Mouse (Mus musculus): ENCODE measurements around the gene Plekhh2. TPM values are rescaled to one million over a fixed set of nuclear protein-coding genes. Genes with fewer than 3 reads are reported as not detected.
A peak's percentile ranks its signal among the peaks of the same experiment; 100 is the strongest.

The Plekhh2 gene
- total RNA-seq, 2 experiments from 2014 or later, result 3.6 to 3.8 TPM

DNA sequence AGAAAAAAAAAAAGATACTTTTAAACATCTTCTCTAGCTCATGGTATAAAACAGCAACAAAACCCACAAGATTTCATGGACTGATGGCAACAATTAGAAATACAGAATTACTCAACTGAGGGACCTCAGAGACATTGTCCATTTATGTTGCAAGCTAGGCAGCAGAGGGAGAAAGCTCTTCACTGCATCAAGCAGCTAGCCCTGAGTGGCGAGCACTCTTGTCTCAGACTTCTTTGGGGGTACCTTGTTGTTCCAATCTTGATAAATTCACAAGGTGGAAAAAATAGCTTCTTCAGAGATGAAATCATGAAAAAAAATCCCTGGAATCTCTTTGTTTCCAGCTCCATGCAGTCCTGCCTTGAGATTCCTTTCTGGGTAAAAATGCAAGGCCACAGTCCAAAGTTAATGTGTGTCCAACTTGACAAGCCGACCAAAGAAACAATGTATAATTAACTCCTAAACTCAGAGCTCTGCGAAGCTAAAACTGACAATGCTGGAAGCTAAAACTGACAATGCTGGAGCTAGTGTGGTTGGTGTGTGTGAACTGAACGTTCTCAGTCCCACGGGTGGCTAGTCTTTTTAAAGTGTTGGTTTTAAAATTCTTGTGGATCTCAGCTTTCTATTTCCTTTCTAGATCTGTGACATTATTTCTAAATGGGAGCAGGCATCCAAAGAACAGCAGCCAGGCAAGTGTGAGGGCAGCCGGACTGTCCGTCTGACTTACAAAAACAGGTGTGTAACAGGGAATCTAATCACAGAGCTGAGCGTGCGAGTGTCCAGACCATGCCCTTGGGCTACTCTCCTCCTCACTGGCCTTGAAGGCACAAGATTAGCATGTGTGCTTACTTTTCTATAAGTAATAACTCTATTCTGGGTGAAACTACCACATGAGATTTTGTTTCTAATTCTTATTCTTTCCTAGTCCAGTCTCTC lies 88.6 kb downstream of the Plekhh2 start:
- intact Hi-C loops (cut with DNase I; ENCODE audit: low total_unique reads), result no loop called here
- DNase-seq, result no peak

DNA sequence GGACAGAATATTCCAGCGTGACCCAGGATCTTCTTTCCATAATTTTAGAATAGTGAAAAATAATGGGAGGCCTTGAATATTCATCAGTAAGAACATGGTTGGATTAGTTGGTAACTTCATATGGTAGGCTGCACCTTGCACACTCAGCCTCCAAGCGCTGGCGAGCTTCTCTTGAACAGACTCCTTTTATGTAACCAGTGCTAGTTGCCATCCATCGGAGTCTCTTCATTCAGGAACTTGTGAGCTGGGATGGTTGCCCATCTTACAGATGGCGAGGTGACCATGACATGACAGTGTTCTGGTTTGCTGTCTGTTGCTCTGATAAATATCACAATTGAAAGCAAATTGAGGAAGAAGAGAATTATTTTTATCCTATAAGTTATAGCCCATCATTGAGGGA lies 90.1 kb downstream of the Plekhh2 start:
- intact Hi-C loops (cut with DNase I; ENCODE audit: low total_unique reads), result no loop called here
- DNase-seq, result no peak

DNA sequence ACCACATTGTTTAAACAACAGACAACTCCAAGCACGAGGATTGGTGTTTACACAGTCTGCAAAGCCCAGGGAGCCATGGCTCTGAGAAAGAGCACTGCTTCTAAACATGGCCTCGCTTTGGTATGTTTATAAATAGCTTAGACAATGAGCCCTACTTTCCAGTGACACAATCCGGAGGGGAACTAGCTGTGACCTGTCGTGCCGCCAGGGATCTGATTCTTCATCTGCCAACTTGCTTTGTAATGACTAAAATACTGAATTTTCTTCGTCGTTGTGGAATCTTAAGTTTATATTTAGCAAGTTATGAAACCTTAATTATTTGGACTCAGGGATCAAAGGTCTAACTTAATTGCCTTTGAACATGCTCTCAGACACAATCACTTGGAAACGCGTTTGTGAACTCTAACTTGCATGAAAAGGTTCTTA lies 91.5 kb downstream of the Plekhh2 start:
- no peak for DNase-seq
- intact Hi-C loops (cut with DNase I; ENCODE audit: low total_unique reads), result no loop called here

GRCm38 (mm10) chr17:84603709-84604420 lies 92.2 kb downstream of the Plekhh2 start:
- intact Hi-C loops (cut with DNase I; ENCODE audit: low total_unique reads), result no loop called here

DNA sequence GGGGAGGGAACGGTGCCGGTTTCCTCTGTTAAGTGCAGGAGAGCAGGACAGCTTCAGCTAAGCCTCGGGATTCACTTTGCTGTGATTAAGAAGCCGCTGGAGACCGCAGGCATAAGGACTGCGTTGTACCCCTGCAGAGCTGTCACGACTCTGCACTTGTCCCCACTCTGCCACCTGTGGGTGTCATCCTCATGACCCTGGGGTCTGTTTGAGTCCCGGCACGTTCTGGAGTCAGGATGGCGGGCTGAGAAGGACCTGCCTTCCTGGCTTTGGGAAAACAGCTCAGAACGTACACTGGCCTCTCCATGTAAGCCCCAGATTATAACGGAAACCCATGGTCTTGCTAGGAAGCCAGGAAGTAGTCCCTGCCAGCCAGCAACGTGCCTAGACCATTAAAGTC lies 95.3 kb downstream of the Plekhh2 start:
- DNase-seq, result no peak

More at GRCm38 (mm10) chr17:84603709-84604420, 92.2 kb downstream of the Plekhh2 start:
- no peak for DNase-seq

DNA sequence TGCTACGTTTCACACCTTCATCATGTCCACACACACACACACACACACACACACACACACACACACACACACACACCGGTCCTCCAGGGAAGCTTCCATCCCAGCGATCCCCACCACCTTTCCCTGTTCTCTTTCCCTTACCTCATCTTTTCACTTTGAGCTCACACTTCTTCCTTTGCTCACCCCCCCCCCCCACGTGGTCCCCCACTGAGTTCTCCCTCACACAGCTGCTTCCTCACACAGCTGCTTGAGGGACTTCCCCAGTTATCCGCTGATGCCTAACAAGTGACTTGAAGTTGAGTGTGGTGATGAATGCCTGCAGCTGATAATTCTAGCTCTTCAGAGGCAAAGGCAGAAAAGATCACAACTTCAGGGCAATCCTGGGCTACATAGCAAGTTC lies 95.9 kb downstream of the Plekhh2 start:
- intact Hi-C loops (cut with DNase I; ENCODE audit: low total_unique reads), result no loop called here
- DNase-seq, result no peak

More for the DNA sequence above, 95.3 kb downstream of the Plekhh2 start:
- intact Hi-C loops (cut with DNase I; ENCODE audit: low total_unique reads), result no loop called here

GRCm38 (mm10) chr17:84608606-84609005 lies 96.9 kb downstream of the Plekhh2 start:
- intact Hi-C loops (cut with DNase I; ENCODE audit: low total_unique reads), result no loop called here
- DNase-seq, result no peak

DNA sequence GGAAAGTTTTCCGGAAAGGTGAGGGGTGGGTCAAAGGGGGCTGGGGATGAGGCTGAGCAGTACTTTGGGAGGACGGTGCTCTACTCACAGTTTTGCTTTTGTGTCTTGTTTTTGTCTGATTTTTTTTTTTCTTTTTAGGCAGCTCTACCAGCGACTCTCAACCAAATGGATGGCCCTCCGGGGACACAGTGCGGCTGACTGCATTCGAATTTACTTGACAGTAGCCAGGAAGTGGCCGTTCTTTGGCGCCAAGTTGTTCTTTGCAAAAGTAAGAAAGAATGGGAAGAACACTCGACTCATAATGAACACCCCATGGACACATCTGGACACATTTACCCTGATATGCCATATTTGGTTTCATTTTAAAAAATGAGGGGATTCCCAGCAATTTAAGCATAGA lies 99.8 kb downstream of the Plekhh2 start:
- DNase-seq, result peak; percentile 72
- intact Hi-C loops (cut with DNase I; ENCODE audit: low total_unique reads), result no loop called here

GRCm38 (mm10) chr17:84611971-84612370 lies 100.3 kb downstream of the Plekhh2 start:
- intact Hi-C loops (cut with DNase I; ENCODE audit: low total_unique reads), result no loop called here
- DNase-seq, result peak; percentile 28

DNA sequence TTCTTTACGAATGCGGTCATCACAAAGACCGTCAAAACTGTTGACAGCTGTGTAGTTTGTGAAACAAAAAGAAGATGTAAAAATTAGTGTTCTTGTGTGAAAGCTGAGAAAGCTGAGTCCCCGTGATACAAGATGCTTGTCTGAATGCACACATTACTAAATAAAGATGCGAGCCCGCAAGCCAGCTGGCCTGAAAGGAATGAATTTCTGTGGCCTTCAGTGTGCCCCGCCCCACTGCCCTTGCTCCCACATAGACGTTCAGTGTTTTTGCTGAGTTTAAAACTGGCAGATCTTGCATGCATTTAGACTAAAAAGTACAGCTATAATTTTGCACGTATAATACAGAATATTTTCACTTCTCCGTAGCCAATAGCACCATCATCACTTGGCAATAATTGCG lies 104.1 kb downstream of the Plekhh2 start:
- intact Hi-C loops (cut with DNase I; ENCODE audit: low total_unique reads), result no loop called here
- no peak for DNase-seq

GRCm38 (mm10) chr17:84616526-84617074 lies 104.9 kb downstream of the Plekhh2 start:
- intact Hi-C loops (cut with DNase I; ENCODE audit: low total_unique reads), result no loop called here
- DNase-seq, result no peak

GRCm38 (mm10) chr17:84617953-84618352 lies 106.3 kb downstream of the Plekhh2 start:
- DNase-seq, result no peak
- intact Hi-C loops (cut with DNase I; ENCODE audit: low total_unique reads), result no loop called here

GRCm38 (mm10) chr17:84619112-84619511 lies 107.4 kb downstream of the Plekhh2 start:
- no peak for DNase-seq
- intact Hi-C loops (cut with DNase I; ENCODE audit: low total_unique reads), result no loop called here

- no peak for DNase-seq
- intact Hi-C loops (cut with DNase I; ENCODE audit: low total_unique reads), result no loop called here
Measured at GRCm38 (mm10) chr17:84620076-84620475, 108.4 kb downstream of the Plekhh2 start.

- intact Hi-C loops (cut with DNase I; ENCODE audit: low total_unique reads), result no loop called here
Measured at GRCm38 (mm10) chr17:84620610-84621009, 108.9 kb downstream of the Plekhh2 start.

DNA sequence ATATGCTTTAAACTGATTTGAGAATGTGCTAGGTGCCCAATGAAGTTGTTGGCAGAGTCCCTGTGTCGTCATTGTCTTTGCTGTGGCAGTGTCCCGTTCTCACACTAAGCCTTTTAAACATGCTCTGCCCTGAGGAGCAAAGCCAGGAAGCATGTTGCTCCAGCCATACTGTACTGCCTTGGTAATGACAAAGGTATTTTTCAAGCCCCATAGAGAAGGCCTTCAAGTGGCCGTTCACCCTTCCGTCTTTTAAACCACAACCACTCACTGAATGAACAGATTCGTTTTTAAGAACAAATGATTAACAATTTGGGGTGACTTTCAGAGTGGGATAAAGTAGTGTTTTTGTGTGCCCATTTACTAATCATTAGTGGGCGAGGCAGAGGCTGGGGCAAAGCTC lies 109.5 kb downstream of the Plekhh2 start:
- DNase-seq, result no peak
- intact Hi-C loops (cut with DNase I; ENCODE audit: low total_unique reads), result no loop called here

More at GRCm38 (mm10) chr17:84620610-84621009, 108.9 kb downstream of the Plekhh2 start:
- DNase-seq, result no peak

GRCm38 (mm10) chr17:84622028-84622427 lies 110.3 kb downstream of the Plekhh2 start:
- DNase-seq, result no peak
- intact Hi-C loops (cut with DNase I; ENCODE audit: low total_unique reads), result no loop called here

GRCm38 (mm10) chr17:84622873-84623272 lies 111.2 kb downstream of the Plekhh2 start:
- intact Hi-C loops (cut with DNase I; ENCODE audit: low total_unique reads), result no loop called here
- DNase-seq, result no peak

DNA sequence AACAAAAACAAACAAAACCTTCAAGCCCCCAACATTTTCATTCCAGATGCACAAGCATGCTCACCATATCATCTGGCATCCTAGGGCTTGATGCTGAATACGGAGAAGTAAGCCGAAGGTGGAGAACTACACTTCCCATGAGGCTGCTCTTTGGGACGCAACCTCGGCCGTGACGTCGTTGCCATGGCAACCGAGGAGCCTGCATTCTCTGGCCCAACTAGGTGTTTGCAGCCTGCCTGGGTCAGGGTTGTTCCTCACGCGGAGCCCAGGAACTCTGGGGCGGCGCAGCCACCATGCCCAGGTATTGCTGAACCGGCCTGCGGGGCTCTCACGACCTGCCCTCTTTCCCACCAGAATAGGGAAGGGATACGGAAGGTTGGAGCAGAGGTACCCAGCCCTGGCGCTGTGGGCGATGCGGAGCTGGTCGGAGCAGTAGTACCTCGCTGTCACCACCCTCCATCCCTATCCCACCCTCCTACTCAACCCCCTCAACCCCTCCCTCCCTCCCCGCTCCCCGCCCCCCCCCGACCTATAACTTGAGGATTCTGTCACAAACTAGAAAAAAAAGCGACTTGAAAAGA lies 114.7 kb downstream of the Plekhh2 start, which contains the start of gene Dync2li1:
TSS of gene Dync2li1 (plus strand) at position 221 of the 581 bp plus-strand sequence.
- intact Hi-C loops (cut with DNase I; ENCODE audit: low total_unique reads), result no loop called here

GRCm38 (mm10) chr17:84626857-84627305 lies 115.2 kb downstream of the Plekhh2 start:
- intact Hi-C loops (cut with DNase I; ENCODE audit: low total_unique reads), result no loop called here

More for the DNA sequence above, 114.7 kb downstream of the Plekhh2 start, which contains the start of gene Dync2li1:
- DNase-seq, result peak; percentile 89

More at GRCm38 (mm10) chr17:84626857-84627305, 115.2 kb downstream of the Plekhh2 start:
- DNase-seq, result no peak
